Mouse (Mus musculus): ENCODE data around the gene Gpn2.

Gpn2 gene

DNA sequence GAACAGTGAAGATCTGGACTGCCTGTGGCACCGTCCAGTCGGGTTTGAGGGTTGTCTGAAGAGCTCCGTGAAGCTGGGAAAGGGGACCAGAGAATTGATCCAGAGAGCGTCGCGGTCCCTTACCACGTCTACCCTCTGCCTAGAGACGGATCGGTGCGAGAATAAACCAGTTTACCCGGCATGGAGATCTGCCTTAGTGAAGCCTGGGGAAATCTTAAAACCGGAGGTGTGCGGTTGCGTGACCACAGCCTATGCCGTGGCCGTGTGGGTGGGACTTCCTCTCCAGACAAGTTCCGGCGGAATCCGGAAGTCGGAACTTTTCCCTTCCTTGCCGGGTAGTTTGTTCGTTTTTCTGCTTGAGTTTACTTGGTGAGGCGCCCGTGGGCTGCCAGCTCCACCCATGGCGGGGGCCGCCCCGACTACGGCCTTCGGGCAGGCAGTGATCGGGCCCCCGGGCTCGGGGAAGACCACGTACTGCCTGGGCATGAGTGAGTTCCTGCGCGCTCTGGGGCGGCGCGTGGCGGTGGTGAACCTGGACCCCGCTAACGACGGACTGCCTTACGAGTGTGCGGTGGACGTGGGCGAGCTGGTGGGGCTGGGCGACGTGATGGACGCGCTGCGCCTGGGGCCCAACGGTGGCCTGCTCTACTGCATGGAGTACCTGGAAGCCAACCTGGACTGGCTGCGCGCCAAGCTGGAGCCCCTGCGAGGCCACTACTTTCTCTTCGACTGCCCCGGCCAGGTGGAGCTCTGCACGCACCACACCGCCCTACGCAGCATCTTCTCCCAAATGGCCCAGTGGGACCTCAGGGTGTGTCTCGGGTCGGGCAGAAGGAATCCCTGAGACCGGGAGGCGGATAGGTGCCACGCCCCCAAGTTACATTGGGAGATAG lies at the start of gene Gpn2:
Gpn2 (plus strand) TSS at position 304 of the 893 bp plus-strand sequence.
- DNase-seq (ENCODE audit: extremely low spot score), result peak; percentile 76

GRCm38 (mm10) chr4:133536081-133536480 lies 48.1 kb upstream of the Gpn2 start:
- no peak for DNase-seq (ENCODE audit: extremely low spot score)

- DNase-seq (ENCODE audit: extremely low spot score), result no peak
Measured at GRCm38 (mm10) chr4:133536652-133537051, 47.5 kb upstream of the Gpn2 start.

DNA sequence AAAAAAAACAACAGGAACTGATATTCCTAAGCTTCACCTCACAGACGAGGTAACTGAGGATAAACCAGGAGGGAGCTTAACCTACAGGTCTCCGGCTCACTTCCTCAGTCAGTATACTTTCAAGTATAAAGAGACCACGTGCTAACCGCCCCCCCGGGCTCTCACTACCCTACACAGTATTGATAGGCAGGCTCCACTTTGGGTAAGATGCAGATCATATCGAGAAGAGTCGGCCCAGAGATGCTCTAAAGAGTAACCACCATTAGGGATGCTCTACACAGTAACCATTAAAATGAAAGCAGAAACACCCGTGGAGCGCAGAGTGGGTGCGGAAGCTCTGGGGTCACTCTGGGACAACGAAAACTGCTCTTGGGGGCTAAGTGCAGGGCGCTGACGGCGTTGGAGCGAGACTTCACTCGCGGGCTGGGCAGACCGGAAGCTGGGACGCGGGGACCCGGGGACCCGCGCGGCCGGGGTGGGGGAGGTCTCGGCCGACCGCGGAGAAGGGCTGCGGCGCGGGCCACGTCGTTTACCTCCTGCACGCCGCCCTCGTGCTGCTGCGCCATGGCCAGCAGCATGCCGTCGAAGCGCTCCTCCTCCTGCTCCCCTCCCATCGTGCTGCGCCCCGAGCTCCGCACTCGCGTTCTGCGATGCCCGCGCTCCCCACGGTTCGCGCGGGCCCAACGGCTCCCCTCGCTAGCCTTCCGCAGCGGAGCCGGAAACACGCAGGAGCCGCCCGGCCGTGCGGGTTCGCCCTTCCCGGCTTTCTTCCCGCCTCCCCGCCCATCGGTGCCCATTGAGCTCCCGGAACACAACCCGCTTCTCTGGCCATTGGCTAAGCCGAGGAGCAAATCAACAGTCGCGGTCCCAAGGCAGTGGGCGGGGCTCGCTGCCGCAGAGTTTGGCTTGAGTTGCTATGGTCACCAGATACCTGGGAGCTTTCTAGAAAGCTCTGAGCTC lies 38.6 kb upstream of the Gpn2 start, which contains the start of gene Nudc:
Nudc (minus strand) TSS at position 725 of the 960 bp plus-strand sequence.
- DNase-seq (ENCODE audit: extremely low spot score), result peak; percentile 96

- no peak for DNase-seq (ENCODE audit: extremely low spot score)
Measured at GRCm38 (mm10) chr4:133552029-133552428, 32.1 kb upstream of the Gpn2 start.

DNA sequence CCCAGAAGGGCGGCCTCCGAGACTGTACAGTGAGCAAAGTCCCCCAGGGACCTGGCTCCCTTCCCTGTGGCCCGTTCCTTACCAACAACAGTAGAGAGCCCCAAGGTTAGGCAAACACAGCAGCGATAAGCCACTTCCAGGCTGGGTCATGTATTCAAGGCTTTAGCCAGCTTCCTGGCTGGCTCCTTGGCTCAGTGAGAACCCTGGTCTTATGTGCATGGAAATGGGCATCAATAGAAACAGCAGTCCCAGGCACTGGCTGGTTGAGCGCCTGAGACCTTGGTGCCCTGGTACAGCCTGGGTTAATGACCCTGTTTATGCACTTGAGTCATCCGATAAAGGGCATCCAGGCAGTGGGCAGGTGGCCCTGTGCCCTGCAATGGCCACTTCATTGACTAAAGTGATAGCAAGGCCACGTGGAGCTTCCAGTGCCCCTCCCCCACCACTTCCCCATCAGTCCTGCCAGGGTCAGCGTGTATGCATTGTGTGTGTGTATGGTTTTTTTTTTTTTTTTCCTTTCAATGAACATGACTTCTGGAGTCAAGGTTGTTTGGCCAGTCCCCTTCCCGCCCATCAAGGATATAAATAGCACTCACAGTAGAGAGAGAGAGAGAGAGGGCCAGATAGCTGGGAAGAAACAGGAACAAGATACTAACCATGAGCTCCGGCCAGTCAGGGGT lies 31.3 kb upstream of the Gpn2 start, which contains the start of gene Nr0b2:
Nr0b2 (plus strand) TSS at position 609 of the 680 bp plus-strand sequence.
- DNase-seq (ENCODE audit: extremely low spot score), result no peak

- DNase-seq (ENCODE audit: extremely low spot score), result no peak
Measured at GRCm38 (mm10) chr4:133553448-133554330, 30.5 kb upstream of the Gpn2 start.

DNA sequence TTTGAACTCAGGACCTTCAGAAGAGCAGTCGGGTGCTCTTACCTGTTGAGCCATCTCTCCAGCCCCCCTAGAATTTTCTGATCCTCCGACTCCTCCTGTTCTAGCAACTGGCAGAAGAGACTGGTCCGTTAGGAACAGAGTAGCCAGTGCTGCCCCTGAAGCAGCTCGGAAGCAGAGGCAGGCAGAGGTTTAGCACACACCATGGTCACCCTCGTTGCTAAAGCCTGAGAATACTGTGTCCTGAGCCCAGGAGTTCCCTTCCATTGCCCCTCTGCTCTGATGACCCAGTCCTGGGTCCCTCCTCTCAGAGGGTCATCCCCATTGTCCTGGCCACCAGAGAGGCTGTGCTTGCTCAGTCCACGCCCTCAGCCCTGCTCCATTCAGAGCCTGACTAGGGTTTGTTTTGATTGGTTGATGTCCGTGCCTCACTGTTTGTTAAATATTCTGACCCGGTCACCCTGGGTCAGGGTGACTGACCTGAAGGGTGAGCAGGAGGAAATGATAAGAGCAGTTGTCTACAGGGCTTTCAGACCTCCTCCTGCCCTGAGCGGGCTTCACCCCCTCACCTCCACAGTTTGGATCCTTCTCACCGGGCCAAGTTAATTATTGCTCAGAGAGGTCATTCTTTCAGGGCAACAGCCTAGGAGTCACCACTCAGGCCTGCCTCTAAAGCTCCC lies 27.0 kb upstream of the Gpn2 start:
- peak; percentile 66 for DNase-seq (ENCODE audit: extremely low spot score)

GRCm38 (mm10) chr4:133559846-133560245 lies 24.3 kb upstream of the Gpn2 start:
- DNase-seq (ENCODE audit: extremely low spot score), result no peak

- no peak for DNase-seq (ENCODE audit: extremely low spot score)
Measured at GRCm38 (mm10) chr4:133561622-133562021, 22.5 kb upstream of the Gpn2 start.

DNA sequence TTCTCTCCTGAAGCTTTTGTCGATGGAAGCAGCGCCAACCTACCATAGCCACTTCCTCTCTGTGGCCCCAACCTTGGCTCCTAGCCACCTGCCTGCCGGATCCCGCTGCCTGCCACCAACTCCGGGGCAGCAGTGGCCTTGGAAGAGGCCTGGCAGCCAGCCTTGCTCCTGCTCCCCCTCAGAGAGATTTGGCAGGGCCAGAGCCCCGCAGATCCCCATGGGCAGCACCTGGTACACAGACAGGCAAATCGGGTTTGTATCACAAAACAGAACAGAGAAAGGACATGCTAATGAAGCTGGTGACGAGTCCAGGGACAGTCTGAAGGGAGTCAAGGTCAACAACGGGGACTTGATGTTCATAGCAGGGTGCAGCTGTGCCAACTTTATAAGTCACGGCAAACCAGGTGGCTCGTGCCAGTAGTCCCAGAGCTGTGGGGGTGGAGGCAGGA lies 21.0 kb upstream of the Gpn2 start:
- DNase-seq (ENCODE audit: extremely low spot score), result no peak

- no peak for DNase-seq (ENCODE audit: extremely low spot score)
Measured at GRCm38 (mm10) chr4:133567251-133567650, 16.9 kb upstream of the Gpn2 start.

DNA sequence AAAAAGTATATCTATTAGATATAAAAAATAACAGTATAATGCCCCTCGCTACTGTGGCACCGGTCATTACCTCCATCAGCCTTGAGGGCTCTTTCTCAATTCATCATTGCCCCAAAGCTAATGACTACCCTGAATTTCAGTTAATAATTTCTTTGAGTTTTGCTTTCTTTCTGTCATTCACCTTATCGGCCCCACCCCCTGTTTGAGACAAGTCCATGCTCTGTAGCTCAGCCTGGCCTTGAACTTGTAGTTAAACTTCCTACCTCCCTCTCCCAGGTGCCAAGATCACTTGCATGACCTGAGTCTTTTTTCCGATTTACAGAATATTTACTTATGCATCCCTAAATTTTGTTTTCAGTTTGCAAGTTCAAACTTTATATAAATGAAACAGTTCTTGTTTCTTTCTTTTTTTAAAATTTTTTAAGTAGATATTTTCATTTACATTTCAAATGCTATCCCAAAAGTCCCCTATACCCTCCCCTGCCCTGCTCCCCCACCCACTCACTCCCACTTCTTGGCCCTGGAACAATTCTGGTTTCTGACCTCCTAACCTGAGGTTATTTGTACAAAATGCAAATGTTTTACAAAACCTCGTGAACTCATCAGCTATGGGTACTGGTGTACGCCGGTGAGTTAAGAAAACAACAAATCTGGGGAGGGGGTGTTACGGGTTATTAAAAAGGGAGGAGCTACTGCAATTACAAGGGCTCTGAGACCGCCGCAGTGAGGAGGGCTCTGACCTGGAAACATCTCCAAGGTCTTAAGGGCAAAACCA lies 14.7 kb upstream of the Gpn2 start:
- no peak for DNase-seq (ENCODE audit: extremely low spot score)

DNA sequence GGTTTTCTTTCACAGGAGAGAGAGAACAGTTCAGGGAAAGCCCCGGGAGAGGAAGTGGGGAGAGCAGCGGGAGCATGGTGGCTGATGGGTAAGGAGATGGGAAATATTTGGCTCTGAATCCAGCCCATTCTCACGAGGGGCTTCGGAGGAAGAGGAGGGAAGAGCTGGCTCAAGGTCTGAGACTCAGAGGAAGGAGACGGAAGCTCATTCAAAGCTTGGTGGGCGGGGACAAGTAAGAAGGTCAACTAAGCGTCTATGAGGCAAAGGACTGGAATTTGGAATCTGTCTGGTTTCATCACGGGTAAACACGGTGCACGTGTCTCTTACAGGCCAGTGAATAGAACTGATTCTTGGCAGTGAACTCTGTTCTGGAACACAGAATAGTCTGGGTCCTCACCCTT lies 14.1 kb upstream of the Gpn2 start:
- DNase-seq (ENCODE audit: extremely low spot score), result no peak

GRCm38 (mm10) chr4:133574070-133574842 lies 9.9 kb upstream of the Gpn2 start, which contains the start of gene Gpatch3:
Gpatch3 (plus strand) TSS chr4:133574745.
- peak; percentile 87 for DNase-seq (ENCODE audit: extremely low spot score)

DNA sequence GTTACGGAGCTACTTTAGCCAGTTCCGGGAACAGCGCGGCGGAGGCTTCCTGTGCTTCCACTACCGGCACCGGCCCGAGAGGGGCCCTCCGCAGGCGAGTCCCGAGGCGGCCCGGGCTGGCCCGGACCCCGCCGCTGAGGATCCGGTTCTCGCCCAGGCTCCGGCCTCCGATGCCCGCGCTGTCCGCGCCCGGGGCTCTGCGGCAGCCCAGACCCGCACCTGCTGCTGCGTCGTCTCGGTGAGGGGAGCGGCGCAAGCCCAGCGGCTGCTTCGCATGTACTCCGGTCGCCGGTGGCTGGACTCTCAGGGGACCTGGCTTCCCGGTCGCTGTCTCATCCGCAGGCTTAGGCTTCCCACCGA lies 9.3 kb upstream of the Gpn2 start:
- no peak for DNase-seq (ENCODE audit: extremely low spot score)

- DNase-seq (ENCODE audit: extremely low spot score), result no peak
Measured at GRCm38 (mm10) chr4:133577983-133578382, 6.2 kb upstream of the Gpn2 start.

GRCm38 (mm10) chr4:133583690-133584058 lies 488 bp upstream of the Gpn2 start:
- DNase-seq (ENCODE audit: extremely low spot score), result no peak

All from embryo, embryonic 9.5 days (tissue).